In the genomic region with DNA sequence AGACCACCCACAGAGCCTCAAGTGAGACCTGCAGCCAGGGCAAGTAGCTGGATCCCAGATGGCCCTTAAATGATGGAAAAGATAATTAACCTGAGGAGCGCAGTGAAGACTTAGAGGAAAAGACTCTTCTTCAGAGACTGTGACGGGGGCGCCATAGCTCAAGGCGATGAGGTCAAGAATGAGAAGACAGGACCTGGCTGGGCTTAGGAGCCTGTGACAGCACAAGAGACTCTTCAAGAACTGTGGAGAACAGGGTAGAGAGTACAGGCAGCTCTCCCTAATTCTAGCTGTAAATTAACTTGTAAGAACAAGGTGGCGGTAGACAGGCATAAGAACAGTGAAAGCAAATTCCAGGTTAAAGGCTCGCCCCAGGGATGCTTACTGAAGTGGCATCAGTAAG, we compare ENCODE assay signal across 25 mouse cellular contexts. TPM values are rescaled to one million over a fixed set of nuclear protein-coding genes. Genes with fewer than 3 reads are reported as not detected.
"Had no signal": no experiment of that assay in that cellular context is flagged by ENCODE, and none has a peak within 500 bp of the region (broad histone marks: within the 10 kb centered on the region; RNA-seq: fewer than 3 reads in every experiment).

No protein-coding gene starts in this region.

- H3K4me2 ChIP-seq: neural tube, embryonic 13.5 days; neural tube, embryonic 15.5 days; stomach, embryonic 15.5 days had no signal

- H3K9ac ChIP-seq: neural tube, embryonic 13.5 days; neural tube, embryonic 15.5 days; stomach, embryonic 15.5 days had no signal

- DNase-seq: retina, postnatal 1 day; right cerebral cortex, adult 18-20 months; right cerebral cortex, postnatal 14 days; right cerebral cortex, postnatal 25 days; right cerebral cortex, postnatal 4 days; spleen, adult 18-20 months; thymus, adult 18-20 months; thymus, adult 2 months; thymus, postnatal 14 days; thymus, postnatal 25 days; thymus, postnatal 36 days; thymus, postnatal 4 days had no signal

- H3K9me3 ChIP-seq: neural tube, embryonic 13.5 days; neural tube, embryonic 15.5 days; stomach, embryonic 15.5 days had no signal

- H3K4me3 ChIP-seq: neural tube, embryonic 13.5 days; neural tube, embryonic 15.5 days; stomach, embryonic 15.5 days had no signal

- H3K27ac ChIP-seq: neural tube, embryonic 13.5 days; neural tube, embryonic 15.5 days; stomach, embryonic 15.5 days; stomach, postnatal 0 days had no signal

- H3K4me1 ChIP-seq: neural tube, embryonic 15.5 days; stomach, embryonic 15.5 days had no signal

- H3K36me3 ChIP-seq: neural tube, embryonic 13.5 days; neural tube, embryonic 15.5 days; stomach, embryonic 15.5 days had no signal

RNA-seq across cellular contexts. Expression of a gene that starts 8.7 kb away (rescaled TPM):
- total RNA-seq: neutrophil, adult 5-6 weeks had no signal
- polyA plus RNA-seq: small intestine, adult 2 months; spleen, adult 2 months; stomach, embryonic 16.5 days; stomach, postnatal 0 days; urinary bladder, adult 2 months had no signal

RNA-seq across cellular contexts. Expression of a gene that starts 50.7 kb away (rescaled TPM):
- polyA plus RNA-seq: neural tube, embryonic 13.5 days; neural tube, embryonic 14.5 days; neural tube, embryonic 15.5 days; small intestine, adult 2 months; spleen, adult 2 months; stomach, embryonic 14.5 days; stomach, embryonic 15.5 days; stomach, postnatal 0 days; testis, adult 2 months; thymus, postnatal 0 days; urinary bladder, adult 2 months had no signal
